Mouse (Mus musculus) megakaryocyte-erythroid progenitor cell, adult 5-6 weeks (primary cell): ENCODE measurements around the gene Foxa3. TPM values are rescaled to one million over a fixed set of nuclear protein-coding genes. Genes with fewer than 3 reads are reported as not detected.

ENCODE experiments used
- total RNA-seq, 2 experiments: library from RNA; stranded (forward) in 1 of 2; stranded (reverse) in 1 of 2; fragments of 200-1000, 215-1000 nt in 1 of 2; fragments of >200 nt in 1 of 2; fragmentation: Nextera tagmentation in 1 of 2; gene quantifications; 2 replicates each; pipeline ENCODE4 v1.2.3; 2014 to 2017

The Foxa3 gene
- total RNA-seq, 2 experiments from 2014 or later, result not detected

Other genes starting within 250 kb of the Foxa3 start
- not detected in 2 replicates for gene Psg19, start 225.0 kb downstream of the Foxa3 start, total RNA-seq (2014; fragmentation: Nextera tagmentation)
- gene Psg19, start 225.0 kb downstream of the Foxa3 start, total RNA-seq (2017), result not detected in 2 replicates
- not detected in 2 replicates for gene Psg17, start 201.9 kb downstream of the Foxa3 start, total RNA-seq (2014; fragmentation: Nextera tagmentation)
- 0.70 and 0.95 TPM in 2 replicates for gene Psg17, start 201.9 kb downstream of the Foxa3 start, total RNA-seq (2017)
- 1.4 TPM in 1 of 2 replicates, not detected in the other for gene Mill2, start 183.6 kb downstream of the Foxa3 start, total RNA-seq (2014; fragmentation: Nextera tagmentation)
- 2.0 TPM in 1 of 2 replicates, not detected in the other for gene Mill2, start 183.6 kb downstream of the Foxa3 start, total RNA-seq (2017)
- gene Pglyrp1, start 152.2 kb downstream of the Foxa3 start, total RNA-seq (2014; fragmentation: Nextera tagmentation), result 1.9 and 43.9 TPM in 2 replicates
- gene Pglyrp1, start 152.2 kb downstream of the Foxa3 start, total RNA-seq (2017), result 0.61 and 2.2 TPM in 2 replicates
- gene Ccdc61, start 113.1 kb downstream of the Foxa3 start, total RNA-seq (2014; fragmentation: Nextera tagmentation), result 23.6 and 42.3 TPM in 2 replicates
- gene Ccdc61, start 113.1 kb downstream of the Foxa3 start, total RNA-seq (2017), result 6.8 and 13.3 TPM in 2 replicates
- gene Nova2, start 97.7 kb downstream of the Foxa3 start, total RNA-seq (2014; fragmentation: Nextera tagmentation), result not detected in 2 replicates
- not detected in 2 replicates for gene Nova2, start 97.7 kb downstream of the Foxa3 start, total RNA-seq (2017)
- gene Nanos2, start 36.1 kb downstream of the Foxa3 start, total RNA-seq (2014; fragmentation: Nextera tagmentation), result not detected in 2 replicates
- gene Nanos2, start 36.1 kb downstream of the Foxa3 start, total RNA-seq (2017), result not detected in 2 replicates
- not detected in 2 replicates for gene Mypop, start 32.3 kb downstream of the Foxa3 start, total RNA-seq (2014; fragmentation: Nextera tagmentation)
- gene Mypop, start 32.3 kb downstream of the Foxa3 start, total RNA-seq (2017), result 0.23 and 2.0 TPM in 2 replicates
- 23.8 TPM in 2 replicates for gene Irf2bp1, start 19.5 kb downstream of the Foxa3 start, total RNA-seq (2014; fragmentation: Nextera tagmentation)
- 12.3 and 12.7 TPM in 2 replicates for gene Irf2bp1, start 19.5 kb downstream of the Foxa3 start, total RNA-seq (2017)
- 73.9 and 91.0 TPM in 2 replicates for gene Sympk, start 839 bp upstream of the Foxa3 start, total RNA-seq (2014; fragmentation: Nextera tagmentation)
- 35.3 and 52.2 TPM in 2 replicates for gene Sympk, start 839 bp upstream of the Foxa3 start, total RNA-seq (2017)
- gene Rsph6a, start 31.2 kb upstream of the Foxa3 start, total RNA-seq (2014; fragmentation: Nextera tagmentation), result not detected in 2 replicates
- gene Rsph6a, start 31.2 kb upstream of the Foxa3 start, total RNA-seq (2017), result not detected in 2 replicates
- gene Dmwd, start 52.7 kb upstream of the Foxa3 start, total RNA-seq (2014; fragmentation: Nextera tagmentation), result 28.5 and 29.2 TPM in 2 replicates
- 7.7 and 10.6 TPM in 2 replicates for gene Dmwd, start 52.7 kb upstream of the Foxa3 start, total RNA-seq (2017)
- gene Dmpk, start 60.3 kb upstream of the Foxa3 start, total RNA-seq (2014; fragmentation: Nextera tagmentation), result 15.1 and 19.8 TPM in 2 replicates
- 3.9 and 7.5 TPM in 2 replicates for gene Dmpk, start 60.3 kb upstream of the Foxa3 start, total RNA-seq (2017)
- gene Six5, start 71.1 kb upstream of the Foxa3 start, total RNA-seq (2014; fragmentation: Nextera tagmentation), result 8.9 and 10.1 TPM in 2 replicates
- 2.1 and 2.2 TPM in 2 replicates for gene Six5, start 71.1 kb upstream of the Foxa3 start, total RNA-seq (2017)
- gene Gm4969, start 94.8 kb upstream of the Foxa3 start, total RNA-seq (2014; fragmentation: Nextera tagmentation), result 0.22 and 0.35 TPM in 2 replicates
- gene Gm4969, start 94.8 kb upstream of the Foxa3 start, total RNA-seq (2017), result 0.65 TPM in 1 of 2 replicates, not detected in the other
- gene Fbxo46, start 96.3 kb upstream of the Foxa3 start, total RNA-seq (2014; fragmentation: Nextera tagmentation), result 6.3 and 8.6 TPM in 2 replicates
- 6.1 and 7.8 TPM in 2 replicates for gene Fbxo46, start 96.3 kb upstream of the Foxa3 start, total RNA-seq (2017)
- gene Qpctl, start 125.8 kb upstream of the Foxa3 start, total RNA-seq (2014; fragmentation: Nextera tagmentation), result 2.4 and 5.1 TPM in 2 replicates
- gene Qpctl, start 125.8 kb upstream of the Foxa3 start, total RNA-seq (2017), result 1.1 and 5.5 TPM in 2 replicates
- 146 and 165 TPM in 2 replicates for gene Snrpd2, start 126.2 kb upstream of the Foxa3 start, total RNA-seq (2014; fragmentation: Nextera tagmentation)
- 80.7 and 93.4 TPM in 2 replicates for gene Snrpd2, start 126.2 kb upstream of the Foxa3 start, total RNA-seq (2017)
- not detected in 2 replicates for gene Gipr, start 142.6 kb upstream of the Foxa3 start, total RNA-seq (2014; fragmentation: Nextera tagmentation)
- gene Gipr, start 142.6 kb upstream of the Foxa3 start, total RNA-seq (2017), result 0.95 TPM in 1 of 2 replicates, not detected in the other
- gene Eml2, start 152.9 kb upstream of the Foxa3 start, total RNA-seq (2014; fragmentation: Nextera tagmentation), result 4.8 and 11.4 TPM in 2 replicates
- 4.8 and 6.6 TPM in 2 replicates for gene Eml2, start 152.9 kb upstream of the Foxa3 start, total RNA-seq (2017)
- 0.64 TPM in 1 of 2 replicates, not detected in the other for gene Gpr4, start 189.0 kb upstream of the Foxa3 start, total RNA-seq (2014; fragmentation: Nextera tagmentation)
- gene Gpr4, start 189.0 kb upstream of the Foxa3 start, total RNA-seq (2017), result not detected in 2 replicates
- gene Opa3, start 204.8 kb upstream of the Foxa3 start, total RNA-seq (2014; fragmentation: Nextera tagmentation), result 22.3 and 22.6 TPM in 2 replicates
- gene Opa3, start 204.8 kb upstream of the Foxa3 start, total RNA-seq (2017), result 17.1 and 21.2 TPM in 2 replicates
- 19.3 and 34.8 TPM in 2 replicates for gene Vasp, start 248.3 kb upstream of the Foxa3 start, total RNA-seq (2014; fragmentation: Nextera tagmentation)
- gene Vasp, start 248.3 kb upstream of the Foxa3 start, total RNA-seq (2017), result 27.9 and 53.7 TPM in 2 replicates